In genomic region chr2:38515446-38515845, GRCm38 (mm10) we compare ENCODE assay signal across 9 mouse cellular contexts. TPM values are rescaled to one million over a fixed set of nuclear protein-coding genes. Genes with fewer than 3 reads are reported as not detected.
A peak's percentile ranks its signal among the peaks of the same experiment; 100 is the strongest.
DNase-seq lines count a peak whose midpoint lies in the region; ATAC-seq and TF ChIP-seq lines count a peak whose summit lies in the region.
"Had no signal": no experiment of that assay in that cellular context is flagged by ENCODE, and none has a peak within 500 bp of the region (broad histone marks: within the 10 kb centered on the region; RNA-seq: fewer than 3 reads in every experiment).

No protein-coding gene starts in this region.

- 0 out of 2 replicates have a peak, but pooled peaks cover 10% of the 10 kb centered on the region for H3K36me3 ChIP-seq in heart, embryonic 10.5 days
- no peaks in the 10 kb centered on the region for H3K36me3 ChIP-seq in forebrain, embryonic 14.5 days (ENCODE audit: control insufficient read depth, insufficient read depth, low read length)
- no peaks in the 10 kb centered on the region for H3K36me3 ChIP-seq in limb, embryonic 14.5 days (ENCODE audit: control insufficient read depth, insufficient read depth, low read length)

- intact Hi-C loops in heart, postnatal 25 days (cut with DNase I) = no loop called here
- intact Hi-C loops in left cerebral cortex, adult 2 months (cut with DNase I) = no loop called here

- 24% methylated on average over 6 of the region's 6 CpGs for WGBS in heart, embryonic 10.5 days
- 4% methylated on average over 6 of the region's 6 CpGs for WGBS in forebrain, embryonic 14.5 days
- WGBS in limb, embryonic 14.5 days = 18% methylated on average over 6 of the region's 6 CpGs

- H3K27me3 ChIP-seq in heart, embryonic 10.5 days (ENCODE audit: insufficient read depth, poor library complexity, severe bottlenecking) = no peaks in the 10 kb centered on the region
- no peaks in the 10 kb centered on the region for H3K27me3 ChIP-seq in forebrain, embryonic 14.5 days (replicated peaks; ENCODE audit: control insufficient read depth, insufficient read depth, low read length)
- H3K27me3 ChIP-seq in limb, embryonic 14.5 days (ENCODE audit: control insufficient read depth, insufficient read depth, low read length) = no peaks in the 10 kb centered on the region

- no peak overlapping the region for H3K9ac ChIP-seq in forebrain, embryonic 14.5 days (ENCODE audit: low read length)
- peak overlapping the region; percentile 38; the same call in 1 of the 2 replicates for H3K9ac ChIP-seq in limb, embryonic 14.5 days (ENCODE audit: low read depth, low read length, severe bottlenecking)
- H3K9ac ChIP-seq: liver, embryonic 14.5 days had no signal

- peak overlapping the region; percentile 76 for H3K27ac ChIP-seq in heart, embryonic 10.5 days
- H3K27ac ChIP-seq in forebrain, embryonic 14.5 days (ENCODE audit: low read depth, low read length) = peak overlapping the region; percentile 39; the same call in 1 of the 2 replicates
- peak overlapping the region; percentile 70 for H3K27ac ChIP-seq in limb, embryonic 14.5 days (replicated peaks; ENCODE audit: low read depth, low read length)
- no peak overlapping the region for H3K27ac ChIP-seq in left cerebral cortex, adult 2 months
- H3K27ac ChIP-seq: liver, embryonic 14.5 days had no signal

- TF ChIP-seq CTCF in left cerebral cortex, adult 2 months (IDR thresholded peaks at IDR 0.05) = no peak

- peak; percentile 65 for ATAC-seq in forebrain, embryonic 14.5 days
- ATAC-seq in limb, embryonic 14.5 days (ENCODE audit: low FRiP score, low read depth) = peak; percentile 45

- no peak overlapping the region for H3K4me3 ChIP-seq in heart, embryonic 10.5 days
- H3K4me3 ChIP-seq in forebrain, embryonic 14.5 days (ENCODE audit: low read depth, low read length) = no peak overlapping the region
- H3K4me3 ChIP-seq in limb, embryonic 14.5 days (replicated peaks; ENCODE audit: low read length) = no peak overlapping the region
- H3K4me3 ChIP-seq in left cerebral cortex, adult 2 months = no peak overlapping the region

- H3K9me3 ChIP-seq in heart, embryonic 10.5 days = no peaks in the 10 kb centered on the region
- H3K9me3 ChIP-seq in forebrain, embryonic 14.5 days (replicated peaks; ENCODE audit: control insufficient read depth, low read length) = 0 out of 2 replicates have a peak, but pooled peaks cover 2% of the 10 kb centered on the region
- H3K9me3 ChIP-seq in limb, embryonic 14.5 days (ENCODE audit: control insufficient read depth, low read length) = no peaks in the 10 kb centered on the region

- H3K4me1 ChIP-seq in heart, embryonic 10.5 days = peaks cover 61% of the 10 kb centered on the region
- H3K4me1 ChIP-seq in forebrain, embryonic 14.5 days (ENCODE audit: control insufficient read depth, insufficient read depth, low read length) = peaks cover 30% of the 10 kb centered on the region
- H3K4me1 ChIP-seq in limb, embryonic 14.5 days (ENCODE audit: control insufficient read depth, insufficient read depth, low read length) = peaks cover 47% of the 10 kb centered on the region

- H3K4me2 ChIP-seq in forebrain, embryonic 14.5 days (ENCODE audit: low read length) = peak overlapping the region; percentile 10; the same call in 1 of the 2 replicates
- peak overlapping the region; percentile 24 for H3K4me2 ChIP-seq in limb, embryonic 14.5 days (replicated peaks; ENCODE audit: low read depth, low read length, severe bottlenecking)

- DNase-seq in heart, embryonic 10.5 days (ENCODE audit: low spot score) = no peak
- DNase-seq in heart, postnatal 25 days (ENCODE audit: low spot score) = no peak
- DNase-seq in Muller cell, postnatal 12 days (ENCODE audit: inconsistent ontology term) = peak; percentile 84
- peak; percentile 80 for DNase-seq in forebrain, embryonic 14.5 days (ENCODE audit: low spot score)
- peak; percentile 67 for DNase-seq in limb, embryonic 14.5 days (ENCODE audit: low spot score)
- no peak for DNase-seq in adrenal gland, adult 8-10 months
- no peak for DNase-seq in urinary bladder, postnatal 25 days (ENCODE audit: low spot score)
- no peak for DNase-seq in left cerebral cortex, adult 2 months (ENCODE audit: extremely low spot score in 1 of 2, low spot score in 2 of 2)

- no peak for TF ChIP-seq POLR2A in limb, embryonic 14.5 days (IDR thresholded peaks at IDR 0.05; ENCODE audit: borderline replicate concordance, extremely low read depth, insufficient read depth, insufficient read length)

RNA-seq across cellular contexts. Expression of gene Nek6, which starts 4.0 kb away (rescaled TPM):
- 74.7 and 90.1 TPM in 2 replicates for polyA plus RNA-seq in heart, embryonic 10.5 days (2016; fragmentation: Nextera tagmentation; extraction: Ambion mirVana)
- 1 to 10 TPM; 3.4 to 4.3 TPM for total RNA-seq in heart, postnatal 25 days (2021)
- 95.1 and 96.7 TPM in 2 replicates for polyA plus RNA-seq in forebrain, embryonic 14.5 days (2014; fragmentation: Nextera tagmentation; extraction: Ambion mirVana)
- polyA plus RNA-seq in limb, embryonic 14.5 days (2012; rRNA removed) = 77.2 and 81.1 TPM in 2 replicates
- 123 and 138 TPM in 2 replicates for polyA plus RNA-seq in limb, embryonic 14.5 days (2014; fragmentation: Nextera tagmentation; extraction: Ambion mirVana)
- 10 to 100 TPM in 3 of 4 experiments, 1 to 10 TPM in 1; 9.3 to 27.3 (median 18.6) TPM for total RNA-seq in adrenal gland, adult 8-10 months (2022)
- total RNA-seq in left cerebral cortex, adult 2 months (2021) = 10 to 100 TPM; 28.2 to 29.4 TPM

Comparison
In these comparisons a context has a peak if more than half of its experiments do, and no peak if none do; other contexts are left out.
1. DNase-seq: peak in Muller cell, postnatal 12 days (single experiment), forebrain, embryonic 14.5 days (single experiment) and limb, embryonic 14.5 days (single experiment); none in heart, embryonic 10.5 days (single experiment), heart, postnatal 25 days (single experiment), adrenal gland, adult 8-10 months (single experiment), urinary bladder, postnatal 25 days (single experiment) and left cerebral cortex, adult 2 months (0 of 2).